Mouse (Mus musculus) forelimb bud, embryonic 11.5 days (tissue): ENCODE measurements around the gene Olfr1369-ps1.

ENCODE experiments used
- DNase-seq: peaks from one replicate; pipeline ENCODE4 v3.0.0-alpha.2; 2012; ENCODE audit warnings: low read depth, low spot score

Gene Olfr1369-ps1

DNA sequence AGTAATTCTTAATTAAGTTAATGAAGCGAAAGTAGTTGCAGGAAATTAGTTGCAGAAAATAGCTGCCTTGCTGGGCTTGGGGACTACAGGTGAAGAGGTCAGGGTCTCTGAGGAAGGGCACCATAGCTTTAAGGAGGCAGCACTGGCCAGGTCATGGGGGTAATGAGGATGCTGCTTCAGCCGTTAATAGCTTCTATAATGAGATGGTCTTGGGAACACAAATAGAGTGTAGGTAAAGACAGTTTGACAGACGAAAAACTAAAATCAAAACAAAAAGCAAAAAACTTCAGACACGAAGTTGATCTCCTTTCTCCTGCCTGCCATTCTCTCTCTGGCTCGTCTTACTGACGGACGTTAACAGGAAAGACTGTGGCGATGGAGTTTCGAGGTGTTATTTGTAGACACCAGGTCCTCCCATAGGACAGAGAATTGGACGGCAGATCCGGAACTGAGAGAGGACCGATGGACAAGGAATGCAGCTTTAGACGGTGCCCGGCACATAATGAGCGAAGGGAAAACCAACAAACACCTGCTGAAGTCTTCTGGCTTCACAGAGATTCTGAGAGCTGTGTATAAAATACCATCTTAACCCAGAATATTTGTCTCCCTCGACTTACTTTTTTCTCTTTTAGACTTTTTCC, 57.2 kb downstream of the Olfr1369-ps1 start:
- no peak for DNase-seq
